Mouse (Mus musculus): Measurements from ENCODE around the gene Asap3. TPM values are rescaled to one million over a fixed set of nuclear protein-coding genes. Genes with fewer than 3 reads are reported as not detected.

Asap3 gene
- total RNA-seq, 1 experiment = 4.7 TPM

- Histone ChIP-seq H3K4me1 (ENCODE audit: control insufficient read depth in 2 of 2, insufficient read depth in 2 of 2, low read length in 2 of 2, poor library complexity in 1 of 2) (peaks cover 8 to 25% of the 10 kb centered on the region in 2 experiments), H3K9me3 (ENCODE audit: control insufficient read depth, insufficient read depth, low read depth, low read length) (no peaks in the 10 kb centered on the region), H3K27ac (ENCODE audit: insufficient read depth, low read depth, low read length, poor library complexity, severe bottlenecking) (peak within 1 kb of the TSS; percentile 97), H3K36me3 (ENCODE audit: control insufficient read depth, insufficient read depth, low read length, poor library complexity, severe bottlenecking) (peaks cover 15% of the 10 kb centered on the region), H3K4me3 (ENCODE audit: insufficient read depth in 1 of 2, low read depth in 1 of 2, low read length in 2 of 2, poor library complexity in 1 of 2, severe bottlenecking in 1 of 2) (peak within 1 kb of the TSS; percentile 76 to 92), H3K9ac (ENCODE audit: insufficient read depth, low read depth, low read length, poor library complexity, severe bottlenecking) (peak within 1 kb of the TSS; percentile 73)
- DNase-seq (ENCODE audit: low read depth, low spot score) = peak; percentile 49
- no peak for TF ChIP-seq MAFK (IDR thresholded peaks at IDR 0.05; ENCODE audit: insufficient read depth, low read depth, low read length)
- no peak for TF ChIP-seq ZC3H11A (IDR thresholded peaks at IDR 0.05; ENCODE audit: borderline replicate concordance, low read depth, low read length)
- no peak for TF ChIP-seq CHD2 (IDR thresholded peaks at IDR 0.05; ENCODE audit: low read depth, low read length)
- TF ChIP-seq ZNF384 (IDR thresholded peaks at IDR 0.05; ENCODE audit: low read depth, low read length) = no peak
- in situ Hi-C loops (cut with MboI; ENCODE audit: low sequenced_read_pairs in 2 of 2, unreplicated experiment in 2 of 2) = no loop called here
These were observed 41.7 kb downstream of the Asap3 start, which contains the start of gene Tcea3 for GRCm38 (mm10) chr4:136247729-136248463. Gene Tcea3, plus strand, starts transcription at chr4:136247729.

DNA sequence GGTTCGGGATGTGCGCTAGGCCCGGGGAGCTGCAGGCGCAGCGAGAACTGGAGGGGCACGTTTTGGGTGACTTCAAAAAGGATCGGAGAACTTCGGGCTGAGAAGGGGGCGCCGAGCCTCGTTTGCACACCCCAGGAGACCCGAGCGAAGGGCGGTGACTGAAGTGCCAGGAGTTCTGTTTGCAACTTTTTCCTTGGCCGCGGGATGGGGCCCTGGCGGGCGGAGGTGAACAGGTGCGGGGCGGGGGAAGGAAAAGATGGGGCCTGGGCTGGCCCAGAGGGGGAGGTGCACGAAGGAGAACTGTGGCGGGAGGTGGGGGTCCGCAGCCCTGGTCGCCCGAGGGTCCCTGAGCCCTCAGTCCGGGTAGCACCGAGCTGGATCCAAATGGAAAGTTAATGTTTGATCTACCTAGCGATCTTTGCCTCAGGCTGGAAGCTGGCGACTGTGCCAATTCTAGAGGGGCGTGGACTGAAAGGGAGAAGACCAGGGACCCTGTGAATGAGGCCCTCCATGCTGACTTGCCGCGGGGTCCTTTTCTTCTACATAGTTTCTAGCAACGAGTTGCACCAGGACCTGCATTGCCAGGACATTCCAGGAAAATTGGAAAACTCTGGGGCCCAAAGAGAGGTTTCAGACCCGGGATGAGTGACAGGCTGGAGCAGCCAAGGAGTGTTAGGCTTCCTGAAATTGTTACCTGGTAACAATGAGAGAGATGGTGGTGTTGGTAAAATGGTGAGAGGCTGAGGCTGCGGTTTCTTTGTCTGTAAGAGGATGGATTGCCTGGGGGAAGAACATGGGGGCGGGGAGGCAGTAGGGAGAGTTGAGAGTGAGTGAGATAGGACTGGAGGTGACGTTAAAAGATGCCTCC, 42.5 kb downstream of the Asap3 start:
- Histone ChIP-seq H3K4me3 (ENCODE audit: insufficient read depth in 1 of 2, low read depth in 1 of 2, low read length in 2 of 2, poor library complexity in 1 of 2, severe bottlenecking in 1 of 2) (peak overlapping the region; percentile 76 to 92), H3K9me3 (ENCODE audit: control insufficient read depth, insufficient read depth, low read depth, low read length) (no peaks in the 10 kb centered on the region), H3K9ac (ENCODE audit: insufficient read depth, low read depth, low read length, poor library complexity, severe bottlenecking) (peak overlapping the region; percentile 55), H3K4me1 (ENCODE audit: control insufficient read depth in 2 of 2, insufficient read depth in 2 of 2, low read length in 2 of 2, poor library complexity in 1 of 2) (peaks cover 8 to 21% of the 10 kb centered on the region in 2 experiments), H3K36me3 (ENCODE audit: control insufficient read depth, insufficient read depth, low read length, poor library complexity, severe bottlenecking) (peaks cover 12% of the 10 kb centered on the region), H3K27ac (ENCODE audit: insufficient read depth, low read depth, low read length, poor library complexity, severe bottlenecking) (peak overlapping the region; percentile 97; the same call in 1 of the 2 replicates)
- TF ChIP-seq CHD2 (IDR thresholded peaks at IDR 0.05; ENCODE audit: low read depth, low read length) = no peak
- no peak for TF ChIP-seq ZNF384 (IDR thresholded peaks at IDR 0.05; ENCODE audit: low read depth, low read length)
- TF ChIP-seq ZC3H11A (IDR thresholded peaks at IDR 0.05; ENCODE audit: borderline replicate concordance, low read depth, low read length) = no peak
- no peak for TF ChIP-seq HCFC1 (IDR thresholded peaks at IDR 0.05; ENCODE audit: borderline replicate concordance, insufficient read depth, low read length)
- TF ChIP-seq MAFK (IDR thresholded peaks at IDR 0.05; ENCODE audit: insufficient read depth, low read depth, low read length) = no peak
- peak; percentile 62 for DNase-seq (ENCODE audit: low read depth, low spot score)
- in situ Hi-C loops (cut with MboI; ENCODE audit: low sequenced_read_pairs in 2 of 2, unreplicated experiment in 2 of 2) = no loop called here

DNA sequence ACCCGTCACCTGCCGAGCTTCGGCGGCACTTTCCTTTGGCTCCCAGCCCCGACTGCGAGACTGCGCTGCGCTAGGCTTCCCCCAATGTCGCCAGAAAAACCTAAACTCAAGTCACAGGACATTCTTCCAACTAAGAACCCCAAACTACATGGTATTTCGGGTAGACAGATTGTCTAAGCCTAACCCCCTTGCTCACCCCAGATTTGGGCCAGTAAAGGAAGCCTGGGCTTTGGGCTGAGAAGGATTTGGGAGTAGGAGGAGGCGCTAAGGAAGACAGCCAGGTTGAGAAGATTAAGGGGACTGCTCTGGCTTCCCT, 43.1 kb downstream of the Asap3 start:
- H3K9ac ChIP-seq (ENCODE audit: insufficient read depth, low read depth, low read length, poor library complexity, severe bottlenecking) = peak overlapping the region; percentile 55; the same call in 1 of the 2 replicates
- TF ChIP-seq HCFC1 (IDR thresholded peaks at IDR 0.05; ENCODE audit: borderline replicate concordance, insufficient read depth, low read length) = no peak
- H3K27ac ChIP-seq (ENCODE audit: insufficient read depth, low read depth, low read length, poor library complexity, severe bottlenecking) = no peak overlapping the region; the same call in 1 of the 2 replicates
- H3K4me1 ChIP-seq (ENCODE audit: control insufficient read depth in 2 of 2, insufficient read depth in 2 of 2, low read length in 2 of 2, poor library complexity in 1 of 2) = peaks cover 5 to 17% of the 10 kb centered on the region in 2 experiments
- H3K4me3 ChIP-seq (ENCODE audit: insufficient read depth in 1 of 2, low read depth in 1 of 2, low read length in 2 of 2, poor library complexity in 1 of 2, severe bottlenecking in 1 of 2) = peak overlapping the region; percentile 76 to 92
- in situ Hi-C loops (cut with MboI; ENCODE audit: low sequenced_read_pairs in 2 of 2, unreplicated experiment in 2 of 2) = no loop called here
- H3K9me3 ChIP-seq (ENCODE audit: control insufficient read depth, insufficient read depth, low read depth, low read length) = no peaks in the 10 kb centered on the region
- no peak for DNase-seq (ENCODE audit: low read depth, low spot score)
- H3K36me3 ChIP-seq (ENCODE audit: control insufficient read depth, insufficient read depth, low read length, poor library complexity, severe bottlenecking) = peaks cover 10% of the 10 kb centered on the region; the same call in 1 of the 2 replicates

GRCm38 (mm10) chr4:136249780-136250179, 43.6 kb downstream of the Asap3 start:
- in situ Hi-C loops (cut with MboI; ENCODE audit: low sequenced_read_pairs in 2 of 2, unreplicated experiment in 2 of 2) = no loop called here
- no peak for DNase-seq (ENCODE audit: low read depth, low spot score)
- H3K4me3 ChIP-seq (ENCODE audit: insufficient read depth in 1 of 2, low read depth in 1 of 2, low read length in 2 of 2, poor library complexity in 1 of 2, severe bottlenecking in 1 of 2) = peak overlapping the region; percentile 76 to 92; a peak in 3 of 4 replicates
- no peak overlapping the region; the same call in 1 of the 2 replicates for H3K27ac ChIP-seq (ENCODE audit: insufficient read depth, low read depth, low read length, poor library complexity, severe bottlenecking)
- H3K9ac ChIP-seq (ENCODE audit: insufficient read depth, low read depth, low read length, poor library complexity, severe bottlenecking) = peak overlapping the region; percentile 55; the same call in 1 of the 2 replicates
- H3K9me3 ChIP-seq (ENCODE audit: control insufficient read depth, insufficient read depth, low read depth, low read length) = no peaks in the 10 kb centered on the region
- H3K36me3 ChIP-seq (ENCODE audit: control insufficient read depth, insufficient read depth, low read length, poor library complexity, severe bottlenecking) = peaks cover 14% of the 10 kb centered on the region
- H3K4me1 ChIP-seq (ENCODE audit: control insufficient read depth in 2 of 2, insufficient read depth in 2 of 2, low read length in 2 of 2, poor library complexity in 1 of 2) = peaks cover 1 to 14% of the 10 kb centered on the region in 2 experiments
- TF ChIP-seq MAFK (IDR thresholded peaks at IDR 0.05; ENCODE audit: insufficient read depth, low read depth, low read length) = no peak
- no peak for TF ChIP-seq ZC3H11A (IDR thresholded peaks at IDR 0.05; ENCODE audit: borderline replicate concordance, low read depth, low read length)
- TF ChIP-seq ZNF384 (IDR thresholded peaks at IDR 0.05; ENCODE audit: low read depth, low read length) = no peak
- TF ChIP-seq HCFC1 (IDR thresholded peaks at IDR 0.05; ENCODE audit: borderline replicate concordance, insufficient read depth, low read length) = no peak
- no peak for TF ChIP-seq CHD2 (IDR thresholded peaks at IDR 0.05; ENCODE audit: low read depth, low read length)
